Mouse (Mus musculus): ENCODE results near the gene Rbm47.

DNA sequence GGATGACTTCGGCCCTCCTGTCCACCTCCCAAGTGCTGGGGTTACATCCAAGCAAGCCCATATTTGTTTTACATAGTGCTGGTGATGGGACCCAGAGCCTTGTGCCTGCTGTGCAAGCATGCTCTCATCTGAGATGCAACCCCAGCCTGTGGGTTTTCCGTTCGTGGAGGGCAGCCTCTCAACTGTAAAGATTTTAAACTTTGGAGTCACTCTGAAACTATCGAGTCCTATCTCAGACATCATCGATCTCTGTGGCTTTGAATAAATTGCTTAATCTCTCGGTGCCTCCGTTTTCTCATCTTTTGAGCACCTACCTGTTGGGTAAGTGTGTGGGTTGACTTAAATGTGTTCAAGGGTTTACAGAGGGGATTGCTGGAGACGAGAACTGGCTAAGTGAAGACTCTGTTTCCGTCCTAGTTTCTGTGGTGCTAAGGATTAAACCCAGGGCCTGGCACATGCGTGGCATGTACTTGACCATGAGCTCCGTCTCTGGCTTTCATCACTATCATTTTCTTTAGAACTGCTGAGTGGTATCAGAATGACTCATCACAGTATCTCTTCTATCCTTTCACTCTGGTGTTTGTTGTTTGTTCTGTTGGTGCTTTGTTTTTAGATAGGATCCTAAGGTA is 20.4 kb upstream of the Rbm47 start:
- TF ChIP-seq CTCF (IDR thresholded peaks at IDR 0.05; ENCODE audit: control insufficient read depth, insufficient read depth, insufficient replicate concordance, low read depth, low read length), result no peak
- TF ChIP-seq POLR2A (IDR thresholded peaks at IDR 0.05; ENCODE audit: control insufficient read depth, low read depth, low read length), result no peak
